Mouse (Mus musculus) heart, embryonic 12.5 days (tissue): ENCODE measurements around the gene Kif13a. TPM values are rescaled to one million over a fixed set of nuclear protein-coding genes. Genes with fewer than 3 reads are reported as not detected.

Experiments
- ATAC-seq: fragments of 200-750 bp; cut with Nextera tagmentation; 2 replicates; pipeline ENCODE4 v1.8.0; 2017; ENCODE audit warnings: moderate TSS enrichment, moderate library complexity; ENCODE audit not compliant: insufficient number of reproducible peaks, low FRiP score
- H3K27ac ChIP-seq: fragments of 300-500 bp; sonication (generic); 2 replicates; pipeline ENCODE4 v1.5.1; 2016; ENCODE audit warnings: mild to moderate bottlenecking, moderate library complexity; ENCODE audit not compliant: poor library complexity, severe bottlenecking
- H3K27me3 ChIP-seq: fragments of 300-500 bp; sonication (generic); replicated peaks from 2 replicates; pipeline ENCODE4 v1.6.1; 2016; ENCODE audit warnings: mild to moderate bottlenecking, moderate library complexity
- H3K36me3 ChIP-seq: fragments of 300-500 bp; sonication (generic); 2 replicates; pipeline ENCODE4 v1.6.1; 2016; ENCODE audit warnings: mild to moderate bottlenecking, moderate library complexity
- H3K4me1 ChIP-seq: fragments of 300-500 bp; sonication (generic); replicated peaks from 2 replicates; pipeline ENCODE4 v1.6.1; 2016; ENCODE audit warnings: mild to moderate bottlenecking
- H3K4me2 ChIP-seq: fragments of 300-500 bp; sonication (generic); 2 replicates; pipeline ENCODE4 v1.6.1; 2016; ENCODE audit warnings: mild to moderate bottlenecking, moderate library complexity
- H3K4me3 ChIP-seq: fragments of 300-500 bp; sonication (generic); 2 replicates; pipeline ENCODE4 v1.5.1; 2016; ENCODE audit warnings: mild to moderate bottlenecking
- H3K9ac ChIP-seq: fragments of 300-500 bp; sonication (generic); 2 replicates; pipeline ENCODE4 v1.6.1; 2016; ENCODE audit warnings: mild to moderate bottlenecking, moderate library complexity
- H3K9me3 ChIP-seq: fragments of 300-500 bp; sonication (generic); replicated peaks from 2 replicates; pipeline ENCODE4 v1.6.1; 2016; ENCODE audit warnings: mild to moderate bottlenecking, moderate library complexity
- WGBS: fragments of 180-500 bp; shearing (Covaris S2); methylation state at CpG from one replicate; pipeline ENCODE4 v1.1.7; 2016; 5-methylcytosine and 5-hydroxymethylcytosine counted together
- polyA plus RNA-seq: library from polyadenylated mRNA; unstranded; fragments of >200 nt; fragmentation: Nextera tagmentation; extraction: Ambion mirVana; gene quantifications from 2 replicates; pipeline ENCODE4 v1.2.1, GENCODE M21; 2016

Kif13a gene
- polyA plus RNA-seq, 1 experiment from 2014 or later, result 56.0 TPM

DNA sequence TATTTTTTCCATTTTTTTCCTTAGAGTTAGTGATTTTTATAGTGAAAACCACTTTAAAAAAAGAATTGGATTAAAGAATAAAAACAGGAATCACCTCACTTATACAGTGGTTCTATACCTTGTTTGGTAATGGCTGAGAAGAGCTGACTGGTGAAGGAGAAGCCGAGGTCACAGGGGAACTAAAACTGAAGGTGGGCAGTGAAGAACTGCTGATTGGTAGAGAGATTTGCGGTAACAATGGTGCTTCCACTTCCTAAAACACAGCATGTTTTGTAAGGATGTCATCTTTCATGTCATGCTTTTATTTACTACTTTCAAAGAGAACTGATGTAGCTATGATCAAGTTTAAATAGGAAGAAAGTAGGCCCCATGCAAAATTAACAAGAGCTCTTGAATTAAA lies 228.2 kb downstream of the Kif13a start:
- H3K4me3 ChIP-seq, result no peak overlapping the region
- ATAC-seq, result no peak
- H3K9me3 ChIP-seq, result no peaks in the 10 kb centered on the region
- WGBS, result 74% methylated on average over 2 of the region's 2 CpGs
- peaks cover 41% of the 10 kb centered on the region for H3K36me3 ChIP-seq
- H3K27ac ChIP-seq, result no peak overlapping the region
- no peak overlapping the region for H3K9ac ChIP-seq
- no peak overlapping the region for H3K4me2 ChIP-seq
- no peaks in the 10 kb centered on the region for H3K4me1 ChIP-seq
- no peaks in the 10 kb centered on the region for H3K27me3 ChIP-seq

- H3K4me3 ChIP-seq, result no peak overlapping the region
- no peak for ATAC-seq
- H3K9ac ChIP-seq, result no peak overlapping the region
- no peaks in the 10 kb centered on the region for H3K9me3 ChIP-seq
- H3K27me3 ChIP-seq, result no peaks in the 10 kb centered on the region
- H3K27ac ChIP-seq, result no peak overlapping the region
- no peaks in the 10 kb centered on the region for H3K4me1 ChIP-seq
- H3K36me3 ChIP-seq, result peaks cover 46% of the 10 kb centered on the region
- no peak overlapping the region for H3K4me2 ChIP-seq
- WGBS, result 92% methylated on average over 1 of the region's 1 CpGs
Observed at GRCm38 (mm10) chr13:46699372-46699771, 230.3 kb downstream of the Kif13a start.

Other genes starting within 250 kb of the Kif13a start
- gene Nup153, start 201.9 kb downstream of the Kif13a start, polyA plus RNA-seq, result 26.6 and 28.0 TPM in 2 replicates
- gene Nhlrc1, start 85.0 kb upstream of the Kif13a start, polyA plus RNA-seq, result 4.0 and 4.2 TPM in 2 replicates
- gene Kdm1b, start 113.6 kb upstream of the Kif13a start, polyA plus RNA-seq, result 9.0 and 9.3 TPM in 2 replicates
- 13.4 and 13.5 TPM in 2 replicates for gene Tpmt, start 114.9 kb upstream of the Kif13a start, polyA plus RNA-seq
- 171 and 173 TPM in 2 replicates for gene Dek, start 176.3 kb upstream of the Kif13a start, polyA plus RNA-seq
- 1.6 and 1.9 TPM in 2 replicates for gene Rnf144b, start 192.8 kb upstream of the Kif13a start, polyA plus RNA-seq